Mouse (Mus musculus): ENCODE results near the gene Retsat. TPM values are rescaled to one million over a fixed set of nuclear protein-coding genes. Genes with fewer than 3 reads are reported as not detected.

Retsat gene
- total and polyA plus RNA-seq, 3 experiments: 15.5 to 27.7 (median 15.6) TPM

DNA sequence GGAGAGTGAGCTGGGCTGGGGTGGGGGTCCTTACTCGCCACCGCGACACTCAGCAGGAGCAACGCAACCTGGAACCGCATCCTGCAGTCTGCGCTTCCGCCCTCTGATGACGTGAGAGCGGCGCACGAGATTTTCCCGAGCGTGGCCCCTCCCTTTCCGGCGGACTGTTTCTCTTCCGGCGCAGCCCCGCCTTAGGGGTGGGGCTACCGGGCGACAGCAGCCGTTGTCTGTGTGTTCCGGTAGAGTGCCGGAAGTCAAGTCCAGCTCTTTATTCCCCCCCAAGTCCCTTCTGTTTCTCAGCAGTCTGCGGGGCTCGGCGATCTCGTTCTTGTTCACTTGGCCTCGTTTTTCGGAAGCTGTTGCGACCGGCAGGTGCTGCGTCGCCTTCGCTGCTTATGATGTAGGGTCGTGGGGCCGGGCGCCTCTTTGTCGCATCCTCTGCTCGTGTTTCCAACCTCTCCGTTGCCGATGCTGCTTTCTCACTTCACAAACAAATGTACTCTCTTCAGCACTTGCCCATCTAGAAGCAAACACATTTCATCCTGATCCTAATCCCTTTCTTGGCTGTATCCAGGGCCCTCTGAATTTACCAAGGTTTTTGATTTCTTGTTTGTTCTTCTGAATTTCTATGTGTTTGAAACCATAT lies 18.5 kb downstream of the Retsat start, which contains the start of gene Tgoln1:
Gene Tgoln1, minus strand, starts transcription at position 358 of the 646 bp plus-strand sequence.
- dilution Hi-C loops (cut with MboI; ENCODE audit: extremely low pct_ligation_motif_present, extremely low pct_unique_long_range_greater_than_20kb, low sequenced_read_pairs): no loop called here
- peak within 1 kb of the TSS; percentile 99 for H3K9ac ChIP-seq (ENCODE audit: insufficient read depth, low read depth)
- H3K36me3 ChIP-seq (replicated peaks in 1 of 2; ENCODE audit: control insufficient read depth in 1 of 2, insufficient read depth in 1 of 2, low read length in 1 of 2): peaks cover 17 to 33% of the 10 kb centered on the region in 2 experiments
- H3K9me3 ChIP-seq (replicated peaks; ENCODE audit: low read length): no peaks in the 10 kb centered on the region
- in situ Hi-C loops (cut with MboI; ENCODE audit: low pct_ligation_motif_present, low pct_unique_long_range_greater_than_20kb, low sequenced_read_pairs): no loop called here
- DNase-seq (ENCODE audit: extremely low read depth): peak; percentile 93
- H3K27ac ChIP-seq (ENCODE audit: insufficient read depth, low read depth): peak within 1 kb of the TSS; percentile 64
- peaks cover 31% of the 10 kb centered on the region for H3K79me2 ChIP-seq (replicated peaks; ENCODE audit: control insufficient read depth, extremely low read depth, insufficient read depth, poor library complexity, severe bottlenecking)
- TF ChIP-seq NELFE (IDR thresholded peaks at IDR 0.05; ENCODE audit: low read depth, low read length) (peak; percentile 91), RAD21 (IDR thresholded peaks at IDR 0.05; ENCODE audit: low read depth, low read length) (no peak), TCF12 (IDR thresholded peaks at IDR 0.05; ENCODE audit: low read depth, low read length) (peak; percentile 79), MEF2A (IDR thresholded peaks at IDR 0.05; ENCODE audit: borderline replicate concordance, low read depth, low read length) (no peak), GABPA (IDR thresholded peaks at IDR 0.05; ENCODE audit: insufficient replicate concordance, low read depth, low read length) (no peak; the same call in 1 of the 2 replicates), TBP (conservative IDR thresholded peaks at IDR 0.05; ENCODE audit: low read depth, low read length) (peak; percentile 77; the same call in 1 of the 2 replicates), E2F4 (IDR thresholded peaks at IDR 0.05; ENCODE audit: insufficient replicate concordance, low read depth, low read length) (no peak), SIN3A (IDR thresholded peaks at IDR 0.05; ENCODE audit: low read length) (peak; percentile 93), ELF1 (IDR thresholded peaks at IDR 0.05; ENCODE audit: low read depth, low read length) (peak; percentile 96), KAT2A (IDR thresholded peaks at IDR 0.05; ENCODE audit: insufficient replicate concordance, low read length) (peak; percentile 83; the same call in 1 of the 2 replicates), MAZ (IDR thresholded peaks at IDR 0.05; ENCODE audit: low read depth, low read length) (peak; percentile 81), ZC3H11A (IDR thresholded peaks at IDR 0.05; ENCODE audit: low read depth, low read length) (no peak), MAX (IDR thresholded peaks at IDR 0.05; ENCODE audit: low read length) (peak; percentile 67), USF2 (conservative IDR thresholded peaks at IDR 0.05; ENCODE audit: low read depth, low read length) (no peak), HCFC1 (IDR thresholded peaks at IDR 0.05; ENCODE audit: low read depth, low read length) (peak; percentile 92), ETS1 (conservative IDR thresholded peaks at IDR 0.05; ENCODE audit: low read depth, low read length) (0 out of 2 replicates have a peak, but pooled peaks have one; percentile 22), POLR2A (IDR thresholded peaks at IDR 0.05; ENCODE audit: low read depth, low read length) (peak; percentile 95), CHD2 (IDR thresholded peaks at IDR 0.05; ENCODE audit: low read length) (peak; percentile 92), POLR2AphosphoS2 (IDR thresholded peaks at IDR 0.05; ENCODE audit: low read depth, low read length) (peak; percentile 70; the same call in 1 of the 2 replicates), NRF1 (IDR thresholded peaks at IDR 0.05; ENCODE audit: low read depth, low read length) (peak; percentile 52), MXI1 (IDR thresholded peaks at IDR 0.05; ENCODE audit: low read depth, low read length) (0 out of 2 replicates have a peak, but pooled peaks have one; percentile 22), BHLHE40 (IDR thresholded peaks at IDR 0.05; ENCODE audit: low read depth, low read length) (peak; percentile 96), ZMIZ1 (IDR thresholded peaks at IDR 0.05; ENCODE audit: low read depth, low read length) (peak; percentile 81), CTCF (conservative IDR thresholded peaks at IDR 0.05 in 1 of 2, IDR thresholded peaks at IDR 0.05 in 1 of 2; ENCODE audit: low read depth in 2 of 2, low read length in 2 of 2) (no peak)
- H3K4me3 ChIP-seq (replicated peaks in 1 of 3; ENCODE audit: low read depth in 2 of 3, low read length in 2 of 3, poor library complexity in 1 of 3): peak within 1 kb of the TSS; percentile 94 to 99 (median 98)
- H3K4me2 ChIP-seq (ENCODE audit: insufficient read depth, low read depth, poor library complexity, severe bottlenecking): peak within 1 kb of the TSS; percentile 98
- peaks cover 7 to 28% of the 10 kb centered on the region in 2 experiments for H3K4me1 ChIP-seq (ENCODE audit: control insufficient read depth in 1 of 2, insufficient read depth in 2 of 2)
- H3K27me3 ChIP-seq (replicated peaks): no peaks in the 10 kb centered on the region

All from CH12.LX (cell line).